Mouse (Mus musculus) frontal cortex, postnatal 36 days (tissue): Measurements from ENCODE around the gene Rpusd3.

ENCODE experiments used
- DNase-seq, 2 experiments: peaks; one replicate each; pipeline ENCODE4 v3.0.0; 2022; ENCODE audit warnings: low spot score in 2 of 2

Rpusd3 gene

GRCm38 (mm10) chr6:113385160-113385714 is 33.9 kb downstream of the Rpusd3 start:
- no peak for DNase-seq

GRCm38 (mm10) chr6:113384351-113384927 is 34.7 kb downstream of the Rpusd3 start:
- peak in 1 of 2 experiments; percentile 43 for DNase-seq

- DNase-seq = no peak
Measured at GRCm38 (mm10) chr6:113380480-113380879, 38.7 kb downstream of the Rpusd3 start.

GRCm38 (mm10) chr6:113379246-113379645 is 39.9 kb downstream of the Rpusd3 start:
- DNase-seq = no peak

GRCm38 (mm10) chr6:113377496-113378385 is 41.4 kb downstream of the Rpusd3 start, which contains the start of the genes Tada3 and Arpc4:
Tada3 (minus strand) TSS chr6:113377883.
Arpc4 (plus strand) TSS chr6:113378115.
- peak; percentile 91 for DNase-seq

- no peak for DNase-seq
Measured at GRCm38 (mm10) chr6:113377172-113377495, 42.0 kb downstream of the Rpusd3 start.

GRCm38 (mm10) chr6:113373491-113373890 is 45.6 kb downstream of the Rpusd3 start:
- no peak for DNase-seq

- no peak for DNase-seq
Measured at GRCm38 (mm10) chr6:113370194-113370929, 48.8 kb downstream of the Rpusd3 start.

GRCm38 (mm10) chr6:113368577-113368976 is 50.6 kb downstream of the Rpusd3 start:
- DNase-seq = no peak

GRCm38 (mm10) chr6:113368124-113368523 is 51.0 kb downstream of the Rpusd3 start:
- DNase-seq = no peak

GRCm38 (mm10) chr6:113367574-113367973 is 51.6 kb downstream of the Rpusd3 start:
- no peak for DNase-seq

GRCm38 (mm10) chr6:113366639-113367038 is 52.5 kb downstream of the Rpusd3 start:
- DNase-seq = no peak
